Mouse (Mus musculus) liver, embryonic 13.5 days (tissue): ENCODE measurements around the gene Dgkg. TPM values are rescaled to one million over a fixed set of nuclear protein-coding genes. Genes with fewer than 3 reads are reported as not detected.

Source experiments
- ATAC-seq: fragments of 200-750 bp; cut with Nextera tagmentation; 2 replicates; pipeline ENCODE4 v1.8.0; 2017; ENCODE audit warnings: low read depth, mild to moderate bottlenecking, moderate number of reproducible peaks, moderate library complexity
- DNase-seq: peaks from one replicate; pipeline ENCODE4 v3.0.0; 2022
- H3K27ac ChIP-seq: fragments of 300-500 bp; sonication (generic); 2 replicates; pipeline ENCODE4 v1.5.1; 2015; ENCODE audit warnings: moderate library complexity, mild to moderate bottlenecking, inconsistent platforms
- H3K27me3 ChIP-seq: fragments of 300-500 bp; sonication (generic); 2 replicates; pipeline ENCODE4 v1.6.1; 2015; ENCODE audit warnings: mild to moderate bottlenecking, inconsistent platforms
- H3K36me3 ChIP-seq: fragments of 300-500 bp; sonication (generic); 2 replicates; pipeline ENCODE4 v1.6.1; 2015; ENCODE audit warnings: mild to moderate bottlenecking, inconsistent platforms
- H3K4me1 ChIP-seq: fragments of 300-500 bp; sonication (generic); replicated peaks from 2 replicates; pipeline ENCODE4 v1.6.1; 2015; ENCODE audit warnings: inconsistent platforms
- H3K4me2 ChIP-seq: fragments of 300-500 bp; sonication (generic); 2 replicates; pipeline ENCODE4 v1.6.1; 2015; ENCODE audit warnings: inconsistent platforms, mild to moderate bottlenecking, moderate library complexity
- H3K4me3 ChIP-seq: fragments of 300-500 bp; sonication (generic); replicated peaks from 2 replicates; pipeline ENCODE4 v1.5.1; 2015; ENCODE audit warnings: mild to moderate bottlenecking, inconsistent platforms
- H3K9ac ChIP-seq: fragments of 300-500 bp; sonication (generic); 2 replicates; pipeline ENCODE4 v1.6.1; 2015; ENCODE audit warnings: mild to moderate bottlenecking, inconsistent platforms
- H3K9me3 ChIP-seq: fragments of 300-500 bp; sonication (generic); replicated peaks from 2 replicates; pipeline ENCODE4 v1.6.1; 2016; ENCODE audit warnings: inconsistent platforms
- WGBS: fragments of 180-500 bp; shearing (Covaris S2); methylation state at CpG from one replicate; pipeline ENCODE4 v1.1.7; 2015; ENCODE audit not compliant: insufficient replicate concordance; 5-methylcytosine and 5-hydroxymethylcytosine counted together
- polyA plus RNA-seq: library from polyadenylated mRNA; unstranded; fragments of >200 nt; fragmentation: Nextera tagmentation; extraction: Ambion mirVana; gene quantifications from 2 replicates; pipeline ENCODE4 v1.2.1, GENCODE M21; 2015

Gene Dgkg
- polyA plus RNA-seq, 1 experiment from 2014 or later, result 0.75 TPM

GRCm38 (mm10) chr16:22542691-22543141, 114.3 kb downstream of the Dgkg start:
- Histone ChIP-seq H3K27ac (no peak overlapping the region), H3K4me3 (no peak overlapping the region), H3K27me3 (no peaks in the 10 kb centered on the region), H3K4me2 (no peak overlapping the region), H3K9me3 (no peaks in the 10 kb centered on the region), H3K9ac (no peak overlapping the region), H3K4me1 (peaks cover 4% of the 10 kb centered on the region; the same call in 1 of the 2 replicates), H3K36me3 (no peaks in the 10 kb centered on the region)
- DNase-seq (no peak), ATAC-seq (no peak)
- WGBS, result 64% methylated on average over 6 of the region's 6 CpGs

- H3K4me1 ChIP-seq, result no peaks in the 10 kb centered on the region
- no peak overlapping the region for H3K9ac ChIP-seq
- H3K27me3 ChIP-seq, result no peaks in the 10 kb centered on the region
- H3K36me3 ChIP-seq, result no peaks in the 10 kb centered on the region
- H3K4me3 ChIP-seq, result no peak overlapping the region
- no peaks in the 10 kb centered on the region for H3K9me3 ChIP-seq
- ATAC-seq (no peak), DNase-seq (no peak)
- 33% methylated on average over 6 of the region's 6 CpGs for WGBS
- no peak overlapping the region for H3K4me2 ChIP-seq
- H3K27ac ChIP-seq, result no peak overlapping the region
Observed at GRCm38 (mm10) chr16:22539275-22539674, 117.7 kb downstream of the Dgkg start.

GRCm38 (mm10) chr16:22536581-22537160, 120.3 kb downstream of the Dgkg start:
- no peaks in the 10 kb centered on the region for H3K4me1 ChIP-seq
- DNase-seq (no peak), ATAC-seq (no peak)
- WGBS, result 60% methylated on average over 8 of the region's 8 CpGs
- no peak overlapping the region for H3K9ac ChIP-seq
- H3K4me2 ChIP-seq, result no peak overlapping the region
- no peaks in the 10 kb centered on the region for H3K36me3 ChIP-seq
- no peak overlapping the region for H3K4me3 ChIP-seq
- H3K27ac ChIP-seq, result no peak overlapping the region
- H3K27me3 ChIP-seq, result no peaks in the 10 kb centered on the region
- H3K9me3 ChIP-seq, result no peaks in the 10 kb centered on the region

GRCm38 (mm10) chr16:22533087-22533486, 123.9 kb downstream of the Dgkg start:
- no peaks in the 10 kb centered on the region for H3K4me1 ChIP-seq
- H3K9ac ChIP-seq, result no peak overlapping the region
- WGBS, result 51% methylated on average over 3 of the region's 3 CpGs
- no peaks in the 10 kb centered on the region for H3K36me3 ChIP-seq
- H3K4me3 ChIP-seq, result no peak overlapping the region
- no peak overlapping the region for H3K27ac ChIP-seq
- H3K9me3 ChIP-seq, result no peaks in the 10 kb centered on the region
- H3K4me2 ChIP-seq, result no peak overlapping the region
- ATAC-seq (no peak), DNase-seq (no peak)
- no peaks in the 10 kb centered on the region for H3K27me3 ChIP-seq

- Histone ChIP-seq H3K36me3 (no peaks in the 10 kb centered on the region), H3K4me2 (no peak overlapping the region), H3K4me3 (no peak overlapping the region), H3K9ac (no peak overlapping the region), H3K27ac (no peak overlapping the region), H3K9me3 (no peaks in the 10 kb centered on the region), H3K27me3 (no peaks in the 10 kb centered on the region), H3K4me1 (no peaks in the 10 kb centered on the region)
- 80% methylated on average over 6 of the region's 6 CpGs for WGBS
- DNase-seq, result no peak
- no peak for ATAC-seq
Observed at GRCm38 (mm10) chr16:22531834-22532233, 125.2 kb downstream of the Dgkg start.

- ATAC-seq, result no peak
- no peak for DNase-seq
- Histone ChIP-seq H3K4me1 (no peaks in the 10 kb centered on the region), H3K27me3 (no peaks in the 10 kb centered on the region), H3K27ac (no peak overlapping the region), H3K36me3 (no peaks in the 10 kb centered on the region), H3K4me3 (no peak overlapping the region), H3K4me2 (no peak overlapping the region), H3K9me3 (no peaks in the 10 kb centered on the region), H3K9ac (no peak overlapping the region)
- WGBS, result 64% methylated on average over 9 of the region's 9 CpGs
Observed at GRCm38 (mm10) chr16:22531041-22531440, 126.0 kb downstream of the Dgkg start.

- Histone ChIP-seq H3K4me3 (no peak overlapping the region), H3K27ac (no peak overlapping the region), H3K4me2 (no peak overlapping the region), H3K4me1 (no peaks in the 10 kb centered on the region), H3K36me3 (no peaks in the 10 kb centered on the region), H3K9ac (no peak overlapping the region), H3K27me3 (no peaks in the 10 kb centered on the region), H3K9me3 (no peaks in the 10 kb centered on the region)
- WGBS, result 66% methylated on average over 5 of the region's 5 CpGs
- DNase-seq (no peak), ATAC-seq (no peak)
Observed at GRCm38 (mm10) chr16:22527499-22527939, 129.5 kb downstream of the Dgkg start.

- Histone ChIP-seq H3K4me2 (no peak overlapping the region), H3K27me3 (no peaks in the 10 kb centered on the region), H3K36me3 (no peaks in the 10 kb centered on the region), H3K9ac (no peak overlapping the region), H3K27ac (no peak overlapping the region), H3K4me1 (no peaks in the 10 kb centered on the region), H3K9me3 (no peaks in the 10 kb centered on the region), H3K4me3 (no peak overlapping the region)
- no peak for ATAC-seq
- no peak for DNase-seq
- 45% methylated on average over 4 of the region's 4 CpGs for WGBS
Observed at GRCm38 (mm10) chr16:22526386-22526785, 130.6 kb downstream of the Dgkg start.

GRCm38 (mm10) chr16:22517431-22518384, 139.3 kb downstream of the Dgkg start:
- ATAC-seq (no peak), DNase-seq (no peak)
- Histone ChIP-seq H3K4me3 (no peak overlapping the region), H3K27ac (no peak overlapping the region), H3K36me3 (no peaks in the 10 kb centered on the region), H3K9ac (no peak overlapping the region), H3K27me3 (no peaks in the 10 kb centered on the region), H3K9me3 (no peaks in the 10 kb centered on the region), H3K4me1 (peaks cover 7% of the 10 kb centered on the region), H3K4me2 (no peak overlapping the region)
- 15% methylated on average over 20 of the region's 20 CpGs for whole genome bisulfite sequencing

- Histone ChIP-seq H3K27me3 (no peaks in the 10 kb centered on the region), H3K4me3 (no peak overlapping the region), H3K9ac (no peak overlapping the region), H3K9me3 (no peaks in the 10 kb centered on the region), H3K27ac (no peak overlapping the region), H3K4me1 (peaks cover 7% of the 10 kb centered on the region), H3K4me2 (no peak overlapping the region), H3K36me3 (no peaks in the 10 kb centered on the region)
- 51% methylated on average over 5 of the region's 5 CpGs for WGBS
- no peak for ATAC-seq
- no peak for DNase-seq
Observed at GRCm38 (mm10) chr16:22515476-22515875, 141.5 kb downstream of the Dgkg start.

- WGBS, result 45% methylated on average over 9 of the region's 9 CpGs
- Histone ChIP-seq H3K27ac (no peak overlapping the region), H3K4me1 (no peaks in the 10 kb centered on the region)
Observed at GRCm38 (mm10) chr16:22510861-22511637, 146.0 kb downstream of the Dgkg start.

More at GRCm38 (mm10) chr16:22510861-22511637, 146.0 kb downstream of the Dgkg start:
- DNase-seq (no peak), ATAC-seq (no peak)
- Histone ChIP-seq H3K4me2 (no peak overlapping the region), H3K36me3 (no peaks in the 10 kb centered on the region), H3K9ac (no peak overlapping the region), H3K4me3 (no peak overlapping the region), H3K9me3 (no peaks in the 10 kb centered on the region), H3K27me3 (no peaks in the 10 kb centered on the region)
